Comparison of ENCODE assay signal across 8 mouse cellular contexts in genomic region chr17:12506903-12507563, GRCm38 (mm10). TPM values are rescaled to one million over a fixed set of nuclear protein-coding genes. Genes with fewer than 3 reads are reported as not detected.
DNase-seq lines count a peak whose midpoint lies in the region; ATAC-seq lines count a peak whose summit lies in the region.

No protein-coding gene starts in this region.

- no peaks in the 10 kb centered on the region for H3K36me3 ChIP-seq in forebrain, embryonic 15.5 days
- H3K36me3 ChIP-seq in hindbrain, embryonic 12.5 days: no peaks in the 10 kb centered on the region
- no peaks in the 10 kb centered on the region for H3K36me3 ChIP-seq in liver, embryonic 11.5 days (ENCODE audit: control insufficient read depth, insufficient read depth, low read length)

- H3K27me3 ChIP-seq in forebrain, embryonic 15.5 days: peaks cover 41% of the 10 kb centered on the region
- H3K27me3 ChIP-seq in hindbrain, embryonic 12.5 days: peaks cover 55% of the 10 kb centered on the region
- peaks cover 36% of the 10 kb centered on the region for H3K27me3 ChIP-seq in liver, embryonic 11.5 days (replicated peaks; ENCODE audit: control insufficient read depth, insufficient read depth, low read length)

- no peaks in the 10 kb centered on the region for H3K9me3 ChIP-seq in forebrain, embryonic 15.5 days
- H3K9me3 ChIP-seq in hindbrain, embryonic 12.5 days (replicated peaks): no peaks in the 10 kb centered on the region
- H3K9me3 ChIP-seq in liver, embryonic 11.5 days (ENCODE audit: control insufficient read depth, low read length): no peaks in the 10 kb centered on the region

- peaks cover 7% of the 10 kb centered on the region; the same call in 1 of the 2 replicates for H3K4me1 ChIP-seq in forebrain, embryonic 15.5 days
- peaks cover 8% of the 10 kb centered on the region; the same call in 1 of the 2 replicates for H3K4me1 ChIP-seq in hindbrain, embryonic 12.5 days
- peaks cover 15% of the 10 kb centered on the region for H3K4me1 ChIP-seq in liver, embryonic 11.5 days (replicated peaks; ENCODE audit: control insufficient read depth, insufficient read depth, low read length)

- peak overlapping the region; percentile 32 for H3K4me3 ChIP-seq in forebrain, embryonic 15.5 days
- peak overlapping the region; percentile 35 for H3K4me3 ChIP-seq in hindbrain, embryonic 12.5 days
- peak overlapping the region; percentile 57 for H3K4me3 ChIP-seq in liver, embryonic 11.5 days (ENCODE audit: low read depth, low read length)

- 3% methylated on average over 48 of the region's 65 CpGs for WGBS in forebrain, embryonic 15.5 days
- WGBS in hindbrain, embryonic 12.5 days: 3% methylated on average over 61 of the region's 65 CpGs
- WGBS in liver, embryonic 11.5 days: 1% methylated on average over 62 of the region's 65 CpGs

- no peak for ATAC-seq in forebrain, embryonic 15.5 days (replicated peaks)
- no peak for ATAC-seq in hindbrain, embryonic 12.5 days (ENCODE audit: low FRiP score)
- 0 out of 2 replicates have a peak, but pooled peaks have one; percentile 15 for ATAC-seq in liver, embryonic 11.5 days (replicated peaks; ENCODE audit: low FRiP score)

- peak overlapping the region; percentile 46 for H3K4me2 ChIP-seq in forebrain, embryonic 15.5 days (replicated peaks)
- H3K4me2 ChIP-seq in hindbrain, embryonic 12.5 days (replicated peaks): peak overlapping the region; percentile 59
- H3K4me2 ChIP-seq in liver, embryonic 11.5 days: peak overlapping the region; percentile 87

- no peak overlapping the region for H3K27ac ChIP-seq in forebrain, embryonic 15.5 days (replicated peaks)
- H3K27ac ChIP-seq in hindbrain, embryonic 12.5 days: no peak overlapping the region
- H3K27ac ChIP-seq in liver, embryonic 11.5 days (ENCODE audit: low read depth, low read length): no peak overlapping the region

- peak; percentile 4 for DNase-seq in retina, postnatal 1 day
- no peak for DNase-seq in retina, embryonic 14.5 days (ENCODE audit: low spot score)
- DNase-seq in liver, embryonic 11.5 days (ENCODE audit: low spot score): peak; percentile 49
- peak; percentile 30 for DNase-seq in neural tube, embryonic 10.5 days (ENCODE audit: extremely low spot score, low spot score)
- DNase-seq in frontal cortex, adult 2 months (ENCODE audit: extremely low spot score in 1 of 2, low spot score in 1 of 2): no peak
- no peak for DNase-seq in layer of hippocampus, adult 9-10 months (ENCODE audit: low spot score)

- no peak overlapping the region for H3K9ac ChIP-seq in forebrain, embryonic 15.5 days (replicated peaks)
- 0 out of 2 replicates have a peak overlapping the region, but pooled peaks have one; percentile 32 for H3K9ac ChIP-seq in hindbrain, embryonic 12.5 days
- peak overlapping the region; percentile 43 for H3K9ac ChIP-seq in liver, embryonic 11.5 days (ENCODE audit: low read depth, low read length)

RNA-seq across cellular contexts. Expression of gene Slc22a3, which starts 0.5 kb away (rescaled TPM):
- 0.15 and 0.51 TPM in 2 replicates for polyA plus RNA-seq in forebrain, embryonic 15.5 days (2015; fragmentation: Nextera tagmentation; extraction: Ambion mirVana)
- polyA plus RNA-seq in hindbrain, embryonic 12.5 days (2016; fragmentation: Nextera tagmentation; extraction: Ambion mirVana): 0.77 and 0.79 TPM in 2 replicates
- polyA plus RNA-seq in liver, embryonic 11.5 days (2014; fragmentation: Nextera tagmentation; extraction: Ambion mirVana): 4.1 TPM in 2 replicates
- 1.8 and 1.9 TPM in 2 replicates for polyA plus RNA-seq in frontal cortex, adult 2 months (2012; rRNA removed)

Comparison
In these comparisons a context has a peak if more than half of its experiments do, and no peak if none do; other contexts are left out.
1. DNase-seq: peak in retina, postnatal 1 day (single experiment), liver, embryonic 11.5 days (single experiment) and neural tube, embryonic 10.5 days (single experiment); none in retina, embryonic 14.5 days (single experiment), frontal cortex, adult 2 months (0 of 2) and layer of hippocampus, adult 9-10 months (single experiment).
2. Peak in every context shown above with its lines, with median percentiles within 50 percentile points of each other: H3K4me2 ChIP-seq and H3K4me3 ChIP-seq.